Mouse (Mus musculus): ENCODE measurements around the gene Gm20219. TPM values are rescaled to one million over a fixed set of nuclear protein-coding genes. Genes with fewer than 3 reads are reported as not detected.
"Not testable (repeated sequence)": the region's sequence is repeated elsewhere in the genome, so short reads cannot be mapped to it uniquely, and the experiment has no call there.

Gene Gm20219
- total RNA-seq, 2 experiments from 2014 or later: 0.28 to 0.84 TPM

DNA sequence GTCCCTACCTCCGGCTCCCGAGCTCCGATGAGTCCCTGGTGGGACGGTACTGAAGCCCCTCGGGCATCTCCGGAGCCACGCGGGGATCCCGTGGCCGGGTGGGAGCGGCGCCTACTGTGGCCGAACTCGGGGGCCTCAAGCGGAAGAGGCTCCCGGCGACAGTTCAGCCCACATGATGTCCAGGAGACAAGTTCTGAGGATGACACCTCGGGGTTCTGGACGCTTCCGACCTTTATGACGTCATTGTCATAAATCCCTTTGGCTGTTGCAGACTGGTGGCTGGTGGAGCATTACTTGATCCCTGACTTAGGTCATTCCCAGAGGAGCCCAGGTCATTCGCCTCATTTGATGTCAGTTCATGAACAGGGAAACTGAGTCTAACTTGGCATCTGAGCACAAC lies 41.9 kb downstream of the Gm20219 start, which contains the start of gene Znrf4:
TSS of gene Znrf4 (minus strand) at position 122 of the 400 bp plus-strand sequence.
- DNase-seq (ENCODE audit: low spot score): no peak

GRCm38 (mm10) chr17:56511707-56512090 lies 42.5 kb downstream of the Gm20219 start:
- DNase-seq (ENCODE audit: low spot score): no peak

GRCm38 (mm10) chr17:56510970-56511706 lies 43.0 kb downstream of the Gm20219 start:
- no peak for DNase-seq (ENCODE audit: low spot score)

DNA sequence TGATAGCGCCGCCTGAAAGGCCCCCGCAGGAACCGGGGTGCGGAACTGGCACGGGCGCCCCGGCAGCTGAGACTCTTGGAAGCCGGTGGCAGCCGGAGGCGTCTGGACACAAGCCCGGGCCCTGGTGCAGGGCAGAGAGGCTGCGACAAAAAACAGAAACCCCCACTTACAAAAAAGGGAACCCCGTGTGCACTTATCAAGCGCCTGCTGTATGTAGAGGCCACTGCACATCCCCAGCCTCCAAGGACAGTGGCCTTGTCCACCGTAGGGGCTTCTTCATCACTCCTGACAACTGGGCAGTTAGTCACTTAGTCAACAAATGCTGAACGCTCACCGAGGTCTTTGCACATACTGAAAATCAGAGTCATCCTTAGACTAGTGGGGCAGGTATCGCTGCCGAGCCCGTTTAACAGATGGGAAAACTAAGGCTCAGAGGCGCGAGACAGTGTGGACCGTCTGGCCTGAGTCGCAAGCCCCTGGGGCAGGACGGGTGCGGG lies 43.7 kb downstream of the Gm20219 start:
- no peak for DNase-seq (ENCODE audit: low spot score)

DNA sequence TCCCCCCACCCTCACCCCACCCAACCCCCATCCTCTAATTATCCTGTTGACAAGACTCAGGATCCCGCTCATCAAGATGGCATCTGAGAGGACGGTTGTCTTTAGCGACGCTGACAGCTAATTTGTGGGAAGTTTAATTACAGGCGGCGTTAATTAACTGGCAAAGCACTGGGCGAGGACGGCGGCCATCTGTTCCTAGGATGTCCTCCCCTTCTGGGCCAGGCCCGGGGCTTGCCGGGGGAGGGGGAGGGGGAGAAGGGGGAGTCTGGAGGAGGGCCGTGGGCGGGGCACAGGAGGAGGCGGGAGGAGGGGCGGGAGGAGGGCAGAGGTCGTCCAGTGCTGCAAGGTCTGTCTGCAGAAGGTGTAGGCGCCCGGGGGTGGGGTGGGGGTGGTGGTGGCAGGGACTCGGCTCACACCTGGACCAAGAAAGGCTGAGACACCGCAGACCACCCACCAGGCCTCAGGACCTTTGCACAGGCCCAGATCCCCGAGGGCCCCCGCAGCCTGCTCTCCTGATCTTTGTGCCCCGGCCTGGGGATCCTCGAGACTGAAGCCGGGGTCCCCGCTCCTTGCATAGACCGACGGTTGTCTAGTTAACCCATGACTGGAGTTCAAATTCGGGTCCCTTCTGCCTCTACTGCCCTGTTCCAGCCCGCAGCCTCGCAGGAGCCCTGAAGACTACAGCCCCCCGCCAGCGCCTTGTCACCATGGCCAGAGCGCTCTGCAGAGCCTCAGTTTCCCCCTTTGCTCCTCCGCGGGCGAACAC lies 44.3 kb downstream of the Gm20219 start:
- no peak for DNase-seq (ENCODE audit: low spot score)

- no peak for DNase-seq (ENCODE audit: low spot score)
Observed at GRCm38 (mm10) chr17:56509021-56509640, 45.1 kb downstream of the Gm20219 start.

DNA sequence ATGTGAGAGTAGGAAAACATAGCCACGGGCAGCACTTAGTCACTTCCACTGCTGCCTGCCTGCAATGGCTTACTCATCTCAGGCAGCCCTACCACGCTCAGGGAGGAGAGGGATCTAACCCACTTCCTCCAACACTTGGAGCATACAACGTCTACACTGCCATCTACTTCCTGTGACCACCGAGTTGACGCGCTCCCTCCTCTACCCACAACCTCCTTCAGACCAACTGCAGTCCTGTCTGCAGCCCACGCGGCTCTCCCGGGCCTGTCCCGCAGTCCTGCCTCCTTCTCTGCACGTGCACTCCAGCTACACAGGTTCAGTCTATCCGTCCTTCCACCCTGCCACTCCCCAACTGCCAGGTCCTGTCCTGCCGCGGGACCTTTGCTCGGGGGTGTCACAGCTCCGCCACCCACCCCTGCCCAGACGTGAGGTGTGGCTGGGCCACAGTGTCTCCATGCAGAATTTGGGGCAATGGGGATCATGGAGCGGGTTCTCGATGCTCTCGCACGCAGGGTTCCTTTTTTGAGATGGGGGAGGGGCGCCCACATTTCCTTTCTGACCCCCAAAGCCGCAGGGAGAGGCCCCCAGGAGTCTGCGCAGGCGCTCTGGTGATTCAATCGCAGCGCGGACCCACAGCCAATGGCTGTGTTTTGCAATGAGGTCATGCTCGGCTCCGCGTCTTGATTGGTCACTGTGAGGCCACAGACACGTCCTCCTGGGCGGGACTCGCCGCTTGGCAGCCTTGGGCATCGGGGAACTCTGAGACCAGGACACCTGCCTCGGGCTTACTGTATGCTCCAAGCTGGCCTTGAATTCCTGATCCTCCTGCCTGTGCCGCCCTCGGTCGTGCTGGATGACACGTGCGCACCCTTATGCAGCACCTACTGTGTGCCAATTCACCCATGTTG lies 46.8 kb downstream of the Gm20219 start:
- peak; percentile 95 for DNase-seq (ENCODE audit: low spot score)

DNA sequence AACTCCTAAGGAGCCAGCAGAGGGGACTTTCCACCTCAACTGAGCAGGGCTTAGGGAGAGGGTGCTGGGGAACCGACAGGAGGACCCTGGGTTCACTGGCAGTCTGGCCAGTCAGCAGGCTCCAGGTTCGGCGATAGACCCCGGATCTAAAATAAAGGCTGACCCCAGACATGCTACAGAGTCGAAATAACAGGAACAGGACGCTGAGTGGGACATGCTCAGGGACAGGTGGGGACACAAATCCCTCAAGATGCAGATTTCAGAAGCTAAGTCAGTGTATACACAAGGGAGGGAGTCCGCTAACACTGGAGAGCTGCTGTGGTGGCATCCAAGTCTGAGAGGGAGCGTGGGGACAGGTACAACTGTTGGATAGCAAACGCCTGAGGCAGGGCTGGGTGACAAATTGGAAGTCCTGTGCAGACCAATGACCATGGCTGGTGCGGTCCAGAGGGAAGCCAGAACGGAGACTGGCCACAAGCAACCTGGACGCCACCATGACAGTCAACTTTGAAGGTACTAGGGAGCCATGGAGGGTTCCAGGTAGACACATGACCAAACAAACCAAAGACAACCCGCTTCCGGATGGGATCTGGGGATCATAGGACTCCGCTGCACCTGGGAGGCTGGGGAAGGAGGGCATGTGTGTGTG lies 47.6 kb downstream of the Gm20219 start:
- no peak for DNase-seq (ENCODE audit: low spot score)

DNA sequence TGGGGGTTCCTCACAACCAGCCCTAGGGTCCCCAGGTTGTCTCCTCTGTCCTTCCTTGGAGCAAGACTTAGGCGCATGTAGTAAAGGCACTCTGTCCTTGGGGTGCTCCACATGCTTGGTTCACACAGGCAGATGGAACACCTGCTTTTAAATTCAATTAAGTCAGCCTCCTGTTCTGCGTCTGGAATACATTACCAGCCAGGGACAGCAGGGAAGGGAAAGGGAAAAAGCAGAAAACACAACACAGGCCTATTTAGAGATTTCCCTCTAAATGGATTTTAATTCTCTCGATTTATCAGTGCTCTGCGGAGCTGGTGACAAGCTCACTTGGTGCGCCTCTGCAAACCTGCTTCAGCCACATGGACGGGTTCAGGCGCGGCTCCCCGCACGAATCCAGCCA lies 48.8 kb downstream of the Gm20219 start:
- DNase-seq (ENCODE audit: low spot score): no peak

GRCm38 (mm10) chr17:56502526-56502925 lies 51.7 kb downstream of the Gm20219 start:
- DNase-seq (ENCODE audit: low spot score): no peak

GRCm38 (mm10) chr17:56501635-56502400 lies 52.4 kb downstream of the Gm20219 start:
- DNase-seq (ENCODE audit: low spot score): not testable (repeated sequence)

Other genes with a start within 250 kb of the Gm20219 start
- 10 to 100 TPM; 20.1 to 23.1 TPM for gene Kdm4b, start 228.3 kb downstream of the Gm20219 start, total RNA-seq (2021)
- gene Ptprs, start 77.9 kb downstream of the Gm20219 start, total RNA-seq (2021): 10 to 100 TPM; 30.8 to 38.3 TPM
- gene Znrf4, start 42.0 kb downstream of the Gm20219 start, total RNA-seq (2021): not detected
- gene Safb2, start 30.2 kb upstream of the Gm20219 start, total RNA-seq (2021): 10 to 100 TPM; 28.5 to 30.1 TPM
- gene Safb, start 30.4 kb upstream of the Gm20219 start, total RNA-seq (2021): 10 to 100 TPM; 39.2 to 49.7 TPM
- 100 to 1,000 TPM; 137 to 141 TPM for gene 2410015M20Rik, start 55.4 kb upstream of the Gm20219 start, total RNA-seq (2021)
- gene Rpl36, start 59.0 kb upstream of the Gm20219 start, total RNA-seq (2021): 100 to 1,000 TPM; 632 to 662 TPM
- gene Lonp1, start 72.5 kb upstream of the Gm20219 start, total RNA-seq (2021): 10 to 100 TPM; 64.9 to 65.8 TPM
- under 1 TPM in 1 of 2 experiments, not detected in 1; 0.16 TPM for gene Catsperd, start 73.8 kb upstream of the Gm20219 start, total RNA-seq (2021)
- 10 to 100 TPM; 36.1 to 39.6 TPM for gene Ranbp3, start 118.9 kb upstream of the Gm20219 start, total RNA-seq (2021)
- 100 to 1,000 TPM; 420 to 445 TPM for gene Ndufa11, start 163.4 kb upstream of the Gm20219 start, total RNA-seq (2021)
- 1 to 10 TPM; 2.0 to 2.1 TPM for gene Vmac, start 163.6 kb upstream of the Gm20219 start, total RNA-seq (2021)
- 1 to 10 TPM; 2.6 to 3.3 TPM for gene Nrtn, start 203.1 kb upstream of the Gm20219 start, total RNA-seq (2021)
- gene Dus3l, start 210.4 kb upstream of the Gm20219 start, total RNA-seq (2021): 10 to 100 TPM; 14.4 to 14.9 TPM
- gene Prr22, start 215.9 kb upstream of the Gm20219 start, total RNA-seq (2021): under 1 TPM; 0.16 to 0.28 TPM

Data from gastrocnemius, adult 18-20 months (tissue).